Mouse (Mus musculus): Measurements from ENCODE around the gene Dapk2.

GRCm38 (mm10) chr9:66177975-66178374 is 20.0 kb downstream of the Dapk2 start:
- TF ChIP-seq CTCF (IDR thresholded peaks at IDR 0.05; ENCODE audit: low read depth, low read length): no peak
- no peak for TF ChIP-seq GATA2 (IDR thresholded peaks at IDR 0.05; ENCODE audit: borderline replicate concordance, low read depth, low read length)
- TF ChIP-seq GATA1 (IDR thresholded peaks at IDR 0.05; ENCODE audit: borderline replicate concordance, low read length): no peak
- TF ChIP-seq POLR2AphosphoS5 (IDR thresholded peaks at IDR 0.05; ENCODE audit: insufficient replicate concordance, low read depth, low read length): no peak

Data from G1E (cell line).